Mouse (Mus musculus): ENCODE data around the gene Gm45233. TPM values are rescaled to one million over a fixed set of nuclear protein-coding genes. Genes with fewer than 3 reads are reported as not detected.
"Not testable (repeated sequence)": the region's sequence is repeated elsewhere in the genome, so short reads cannot be mapped to it uniquely, and the experiment has no call there.

Gm45233 gene
- total RNA-seq (2018; cell fraction: chromatin; rRNA removed), result 1 to 10 TPM in 9 of 26 experiments, not detected in 17; 1.6 to 5.2 (median 2.2) TPM
- total RNA-seq (2018; cell fraction: cytosol; rRNA removed), result under 1 TPM in 7 of 26 experiments, not detected in 19; 0.23 to 0.56 (median 0.29) TPM
- total RNA-seq (2018; cell fraction: nucleus; rRNA removed), result 1 to 10 TPM in 7 of 26 experiments, under 1 TPM in 1, not detected in 18; 0.99 to 3.7 (median 1.3) TPM
- polyA plus RNA-seq (2018), result not detected in 3 replicates

DNA sequence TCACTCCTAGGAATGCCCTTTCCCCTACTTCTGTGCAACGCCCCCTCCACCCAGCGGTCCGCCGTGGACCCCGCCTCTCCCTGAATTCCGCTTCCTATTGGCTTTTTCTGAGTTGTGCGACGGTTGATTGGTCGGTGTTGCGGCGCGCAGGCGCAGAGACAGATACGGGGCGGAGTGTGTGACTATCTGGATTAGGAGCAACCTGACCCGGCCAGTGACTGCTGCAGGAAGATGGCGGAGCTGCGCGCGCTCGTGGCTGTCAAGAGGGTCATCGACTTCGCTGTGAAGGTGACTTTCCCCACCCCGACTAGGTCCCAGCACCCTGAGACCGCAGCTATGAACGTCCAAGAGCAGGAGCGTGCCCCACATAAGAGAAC lies at the start of gene Gm45233, which contains the start of gene Etfb:
Gm45233 (plus strand) TSS at position 212 of the 377 bp plus-strand sequence.
Etfb (plus strand) TSS at position 167 of the 377 bp plus-strand sequence.
- peak within 1 kb of the TSS; percentile 67 for H3K4me3 ChIP-seq (ENCODE audit: inconsistent target)
- peaks cover 47% of the 10 kb centered on the region for H3K79me2 ChIP-seq (ENCODE audit: inconsistent target)
- no peaks in the 10 kb centered on the region for H3K36me3 ChIP-seq (ENCODE audit: inconsistent target)
- under 1% methylated on average over 27 of the region's 27 CpGs for WGBS (ENCODE audit: missing documents)
- H3K27ac ChIP-seq, result peak within 1 kb of the TSS; percentile 94

GRCm38 (mm10) chr7:43399501-43399900 lies 44.4 kb upstream of the Gm45233 start:
- Histone ChIP-seq H3K79me2 (ENCODE audit: inconsistent target) (no peaks in the 10 kb centered on the region), H3K36me3 (ENCODE audit: inconsistent target) (no peaks in the 10 kb centered on the region), H3K27ac (peak overlapping the region; percentile 48), H3K4me3 (ENCODE audit: inconsistent target) (no peak overlapping the region)
- WGBS (ENCODE audit: missing documents), result 43% methylated on average over 2 of the region's 2 CpGs

GRCm38 (mm10) chr7:43402718-43403117 lies 41.2 kb upstream of the Gm45233 start:
- H3K4me3 ChIP-seq (ENCODE audit: inconsistent target), result no peak overlapping the region
- no peaks in the 10 kb centered on the region for H3K79me2 ChIP-seq (ENCODE audit: inconsistent target)
- H3K36me3 ChIP-seq (ENCODE audit: inconsistent target), result no peaks in the 10 kb centered on the region
- H3K27ac ChIP-seq, result no peak overlapping the region
- WGBS (ENCODE audit: missing documents), result 60% methylated on average over 2 of the region's 2 CpGs

DNA sequence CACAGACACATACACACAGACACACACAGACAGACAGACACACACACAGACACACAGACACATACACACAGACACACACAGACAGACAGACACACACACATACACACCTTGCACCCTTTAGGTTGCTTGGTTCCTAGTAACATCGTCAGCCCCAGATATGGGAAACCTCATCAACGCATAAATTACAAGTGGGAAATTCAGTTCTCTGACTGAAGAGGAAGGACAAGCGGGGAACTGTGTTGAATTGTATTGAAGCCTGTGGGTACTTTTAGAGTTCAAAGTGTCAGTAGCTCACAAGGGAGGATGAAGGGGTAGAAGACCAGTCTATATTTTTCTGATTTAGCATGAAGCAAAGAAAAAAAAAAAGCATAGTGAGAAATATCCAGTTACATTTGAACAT lies 36.4 kb upstream of the Gm45233 start:
- H3K27ac ChIP-seq, result no peak overlapping the region
- no peaks in the 10 kb centered on the region for H3K36me3 ChIP-seq (ENCODE audit: inconsistent target)
- 20% methylated on average over 3 of the region's 3 CpGs for WGBS (ENCODE audit: missing documents)
- no peak overlapping the region for H3K4me3 ChIP-seq (ENCODE audit: inconsistent target)
- no peaks in the 10 kb centered on the region for H3K79me2 ChIP-seq (ENCODE audit: inconsistent target)

GRCm38 (mm10) chr7:43408131-43408553 lies 35.8 kb upstream of the Gm45233 start, which contains the start of gene Siglecg:
Siglecg (plus strand) TSS chr7:43408204.
- WGBS (ENCODE audit: missing documents), result 32% methylated on average over 4 of the region's 4 CpGs
- Histone ChIP-seq H3K79me2 (ENCODE audit: inconsistent target) (no peaks in the 10 kb centered on the region), H3K27ac (no peak within 1 kb of the TSS), H3K36me3 (ENCODE audit: inconsistent target) (no peaks in the 10 kb centered on the region), H3K4me3 (ENCODE audit: inconsistent target) (no peak within 1 kb of the TSS)

GRCm38 (mm10) chr7:43409084-43409483 lies 34.8 kb upstream of the Gm45233 start:
- Histone ChIP-seq H3K27ac (no peak overlapping the region), H3K79me2 (ENCODE audit: inconsistent target) (no peaks in the 10 kb centered on the region), H3K4me3 (ENCODE audit: inconsistent target) (no peak overlapping the region), H3K36me3 (ENCODE audit: inconsistent target) (no peaks in the 10 kb centered on the region)
- 95% methylated on average over 3 of the region's 3 CpGs for WGBS (ENCODE audit: missing documents)

DNA sequence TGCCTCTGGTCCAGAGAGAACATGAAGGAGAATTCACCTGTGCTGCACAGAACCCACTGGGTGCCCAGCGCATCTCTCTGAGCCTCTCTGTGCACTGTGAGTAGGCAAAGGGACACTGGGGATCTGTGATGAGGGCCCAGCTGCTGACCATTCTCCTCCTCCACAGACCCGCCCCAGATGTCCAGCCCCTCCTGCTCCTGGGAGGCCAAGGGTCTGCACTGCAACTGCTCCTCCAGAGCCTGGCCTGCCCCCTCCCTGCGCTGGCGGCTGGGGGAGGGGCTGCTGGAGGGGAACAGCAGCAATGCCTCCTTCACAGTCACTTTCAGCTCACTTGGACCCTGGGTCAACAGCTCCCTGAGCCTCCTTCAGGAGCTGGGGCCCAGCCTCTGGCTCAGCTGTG lies 32.2 kb upstream of the Gm45233 start:
- 92% methylated on average over 4 of the region's 4 CpGs for WGBS (ENCODE audit: missing documents)
- not testable (repeated sequence) for H3K36me3 ChIP-seq (ENCODE audit: inconsistent target); H3K27ac ChIP-seq; H3K4me3 ChIP-seq (ENCODE audit: inconsistent target); H3K79me2 ChIP-seq (ENCODE audit: inconsistent target)

DNA sequence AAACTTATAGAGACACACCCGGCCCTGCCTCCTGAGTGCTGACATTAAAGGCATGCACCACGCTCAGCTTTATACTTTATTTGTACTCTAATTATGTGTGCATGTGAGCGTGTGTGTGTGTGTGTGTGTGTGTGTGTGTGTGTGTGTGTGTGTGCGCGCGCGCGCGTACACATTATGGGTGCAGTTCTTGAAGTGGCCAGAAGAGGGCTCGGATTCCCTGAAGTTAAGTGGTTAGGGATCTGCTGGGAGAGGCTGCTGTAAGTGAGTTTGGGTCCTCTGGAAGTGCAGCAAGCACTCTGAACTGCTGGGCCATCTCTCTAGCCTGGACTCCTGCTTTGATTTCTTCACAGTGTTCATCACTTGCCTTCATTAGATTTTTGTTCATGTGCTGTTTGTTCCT lies 26.6 kb upstream of the Gm45233 start:
- no peak overlapping the region for H3K27ac ChIP-seq
- H3K4me3 ChIP-seq (ENCODE audit: inconsistent target), result no peak overlapping the region
- WGBS (ENCODE audit: missing documents), result 94% methylated on average over 10 of the region's 10 CpGs
- H3K79me2 ChIP-seq (ENCODE audit: inconsistent target), result no peaks in the 10 kb centered on the region
- H3K36me3 ChIP-seq (ENCODE audit: inconsistent target), result no peaks in the 10 kb centered on the region

- H3K36me3 ChIP-seq (ENCODE audit: inconsistent target), result no peaks in the 10 kb centered on the region
- H3K4me3 ChIP-seq (ENCODE audit: inconsistent target), result no peak overlapping the region
- WGBS (ENCODE audit: missing documents), result 29% methylated on average over 5 of the region's 11 CpGs
- H3K27ac ChIP-seq, result no peak overlapping the region
- H3K79me2 ChIP-seq (ENCODE audit: inconsistent target), result no peaks in the 10 kb centered on the region
Observed at GRCm38 (mm10) chr7:43422995-43423617, 20.8 kb upstream of the Gm45233 start.

DNA sequence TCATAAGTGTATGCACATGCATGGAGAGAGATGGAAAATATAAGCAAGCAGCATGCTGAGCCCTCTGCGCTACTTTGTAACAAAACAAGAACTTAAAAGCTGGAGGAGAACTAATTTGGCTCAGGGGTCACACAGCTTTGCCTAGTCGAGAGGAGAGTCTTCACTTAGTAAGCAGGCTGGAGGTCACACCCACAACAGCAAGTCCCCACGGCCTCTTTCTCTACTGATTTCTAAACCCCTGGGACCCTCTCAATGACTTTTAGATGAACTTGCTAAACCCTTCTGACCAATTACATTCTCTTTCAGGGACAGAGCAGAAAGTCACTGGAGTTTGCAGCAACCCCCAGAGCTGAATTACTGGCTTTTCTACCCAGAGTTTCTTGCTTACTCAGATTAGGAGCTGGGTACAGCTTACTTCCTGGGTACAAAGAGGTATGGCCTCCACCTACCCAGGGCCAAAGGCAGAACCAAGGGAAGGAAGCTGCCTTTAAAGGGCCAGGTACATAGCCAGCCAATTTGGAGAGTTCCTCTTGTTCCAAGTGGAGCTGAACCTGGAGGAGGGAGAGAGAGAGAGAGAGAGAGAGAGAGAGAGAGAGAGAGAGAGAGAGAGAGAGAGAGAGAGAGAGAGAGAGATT lies 19.8 kb upstream of the Gm45233 start:
- Histone ChIP-seq H3K4me3 (ENCODE audit: inconsistent target) (no peak overlapping the region), H3K79me2 (ENCODE audit: inconsistent target) (no peaks in the 10 kb centered on the region), H3K27ac (no peak overlapping the region), H3K36me3 (ENCODE audit: inconsistent target) (no peaks in the 10 kb centered on the region)
- WGBS (ENCODE audit: missing documents), result 74% methylated on average over 3 of the region's 3 CpGs

- Histone ChIP-seq H3K27ac (no peak within 1 kb of the TSS), H3K79me2 (ENCODE audit: inconsistent target) (no peaks in the 10 kb centered on the region), H3K4me3 (ENCODE audit: inconsistent target) (no peak within 1 kb of the TSS), H3K36me3 (ENCODE audit: inconsistent target) (no peaks in the 10 kb centered on the region)
- WGBS (ENCODE audit: missing documents), result 86% methylated on average over 8 of the region's 8 CpGs
Observed at GRCm38 (mm10) chr7:43427406-43427805, 16.5 kb upstream of the Gm45233 start, which contains the start of gene Lim2. Lim2 (plus strand) TSS chr7:43427670.

DNA sequence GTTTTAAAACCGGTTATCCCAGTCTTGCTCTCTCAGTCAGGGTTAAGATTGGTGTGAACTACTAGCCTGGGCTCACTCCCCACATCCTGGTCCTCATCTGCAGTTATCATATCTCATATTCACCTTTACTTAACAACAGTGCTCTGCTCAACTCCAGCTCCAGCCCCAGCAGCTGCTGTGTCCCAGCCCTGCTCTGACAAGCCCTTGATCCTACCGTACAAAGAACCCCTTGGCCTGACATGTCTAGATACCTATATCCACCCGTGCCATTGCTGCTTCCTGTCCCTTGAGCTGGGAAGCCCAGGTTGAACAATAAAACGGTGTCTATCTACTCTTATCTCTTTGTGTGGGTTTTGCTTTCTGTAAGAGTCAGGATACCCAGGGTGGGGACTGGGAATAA lies 14.4 kb upstream of the Gm45233 start:
- WGBS (ENCODE audit: missing documents), result 85% methylated on average over 4 of the region's 4 CpGs

DNA sequence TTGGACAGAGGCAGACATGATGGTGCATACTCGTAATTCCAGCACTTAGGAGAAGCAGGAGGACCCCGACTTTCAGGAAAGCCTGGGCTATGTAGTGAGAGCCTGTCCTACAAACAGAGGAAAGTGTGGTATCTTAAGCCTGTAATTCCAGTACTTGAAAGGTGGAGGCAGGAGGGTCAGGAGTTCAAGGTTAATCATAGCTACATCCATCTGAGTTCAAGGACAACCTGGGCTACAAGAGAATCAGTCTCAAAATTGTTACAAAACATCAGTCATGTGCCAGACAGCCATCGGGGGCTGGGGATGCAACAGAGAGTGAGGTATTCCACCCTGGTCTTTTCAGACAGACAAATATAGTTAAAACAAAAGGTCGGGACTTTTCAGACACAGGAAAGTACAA lies 11.0 kb upstream of the Gm45233 start:
- no peak overlapping the region for H3K27ac ChIP-seq
- no peaks in the 10 kb centered on the region for H3K36me3 ChIP-seq (ENCODE audit: inconsistent target)
- no peaks in the 10 kb centered on the region for H3K79me2 ChIP-seq (ENCODE audit: inconsistent target)
- no peak overlapping the region for H3K4me3 ChIP-seq (ENCODE audit: inconsistent target)
- 83% methylated on average over 4 of the region's 4 CpGs for WGBS (ENCODE audit: missing documents)

More for the DNA sequence above, 14.4 kb upstream of the Gm45233 start:
- H3K4me3 ChIP-seq (ENCODE audit: inconsistent target), result no peak overlapping the region
- H3K79me2 ChIP-seq (ENCODE audit: inconsistent target), result no peaks in the 10 kb centered on the region
- no peak overlapping the region for H3K27ac ChIP-seq
- no peaks in the 10 kb centered on the region for H3K36me3 ChIP-seq (ENCODE audit: inconsistent target)

DNA sequence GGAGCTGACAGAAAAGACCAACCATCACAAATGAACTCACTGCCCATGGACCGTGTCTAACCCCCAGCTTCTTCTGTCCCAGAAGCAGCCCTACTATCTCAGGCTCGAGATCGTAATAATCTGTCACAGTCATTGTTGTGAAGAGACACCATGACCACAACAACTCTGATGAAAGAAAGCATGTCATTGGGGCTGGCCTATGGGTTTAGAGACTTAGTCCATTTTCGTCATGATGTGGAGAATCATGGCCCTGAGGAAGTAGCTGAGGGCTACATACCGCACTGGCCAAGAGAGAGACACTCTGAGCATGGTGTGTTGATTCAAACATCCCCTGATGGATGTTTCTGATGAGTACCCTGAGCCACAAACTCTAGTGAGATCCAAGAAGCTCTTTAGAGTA lies 9.3 kb upstream of the Gm45233 start:
- H3K27ac ChIP-seq, result no peak overlapping the region
- no peaks in the 10 kb centered on the region for H3K36me3 ChIP-seq (ENCODE audit: inconsistent target)
- WGBS (ENCODE audit: missing documents), result 91% methylated on average over 5 of the region's 5 CpGs
- no peaks in the 10 kb centered on the region for H3K79me2 ChIP-seq (ENCODE audit: inconsistent target)
- no peak overlapping the region for H3K4me3 ChIP-seq (ENCODE audit: inconsistent target)
